Mouse (Mus musculus) bone marrow macrophage, adult 2 months (primary cell): ENCODE data around the gene Tet1. TPM values are rescaled to one million over a fixed set of nuclear protein-coding genes. Genes with fewer than 3 reads are reported as not detected.

Source experiments
- H3K27ac ChIP-seq: 2 replicates; pipeline ENCODE4 v1.5.1; 2012; ENCODE audit warnings: low read depth, low read length; ENCODE audit not compliant: insufficient read depth
- H3K4me1 ChIP-seq: 2 replicates; pipeline ENCODE4 v1.6.1; 2012; ENCODE audit warnings: low read length; ENCODE audit not compliant: control insufficient read depth, insufficient read depth
- H3K4me3 ChIP-seq: 2 replicates; pipeline ENCODE4 v1.5.1; 2012; ENCODE audit warnings: mild to moderate bottlenecking, low read length, moderate library complexity; ENCODE audit not compliant: insufficient read depth
- CTCF ChIP-seq: IDR thresholded peaks from 2 replicates; pipeline ENCODE4 v1.5.1; 2012; ENCODE audit warnings: low read depth, mild to moderate bottlenecking, low read length, moderate library complexity
- POLR2A ChIP-seq: IDR thresholded peaks from 2 replicates; pipeline ENCODE4 v1.6.1; 2012; ENCODE audit warnings: mild to moderate bottlenecking, low read depth, low read length, borderline replicate concordance
- polyA plus RNA-seq: library from polyadenylated mRNA; stranded (reverse); fragments of >200 nt; gene quantifications from 2 replicates; pipeline ENCODE4 v1.2.4, GENCODE M21; 2012; ENCODE audit not compliant: missing spikeins, insufficient read depth, insufficient read length

The Tet1 gene
- polyA plus RNA-seq, 1 experiment, result 0.67 TPM

- H3K27ac ChIP-seq, result no peak overlapping the region
- no peak for TF ChIP-seq POLR2A
- no peak for TF ChIP-seq CTCF
- 0 out of 2 replicates have a peak, but pooled peaks cover 3% of the 10 kb centered on the region for H3K4me1 ChIP-seq
- H3K4me3 ChIP-seq, result no peak overlapping the region
These were observed 54.2 kb downstream of the Tet1 start for GRCm38 (mm10) chr10:62854581-62854980.

GRCm38 (mm10) chr10:62851578-62851977 lies 57.2 kb downstream of the Tet1 start:
- TF ChIP-seq POLR2A (no peak), CTCF (no peak)

DNA sequence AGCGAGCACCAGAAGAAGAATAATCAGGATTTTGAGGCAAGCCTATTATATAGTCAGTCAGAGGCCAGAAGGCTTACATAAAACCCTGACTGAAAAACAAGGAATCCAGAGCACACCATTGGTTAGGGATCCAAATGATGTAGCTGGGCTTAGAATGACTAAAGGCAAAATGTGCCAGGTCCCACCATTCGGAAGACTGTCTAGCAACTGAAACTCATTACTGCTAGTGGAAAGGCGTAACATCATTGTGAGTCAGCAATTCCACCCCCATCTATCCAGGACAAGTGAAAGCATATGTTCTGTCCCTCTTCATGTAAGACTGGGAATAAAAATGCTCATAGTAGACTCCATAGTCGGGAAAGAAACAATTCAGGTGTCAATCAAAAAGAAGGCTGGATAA lies 57.8 kb downstream of the Tet1 start:
- no peak for TF ChIP-seq POLR2A
- TF ChIP-seq CTCF, result no peak
- Histone ChIP-seq H3K4me1 (0 out of 2 replicates have a peak, but pooled peaks cover 3% of the 10 kb centered on the region), H3K4me3 (no peak overlapping the region), H3K27ac (no peak overlapping the region)

More at GRCm38 (mm10) chr10:62851578-62851977, 57.2 kb downstream of the Tet1 start:
- Histone ChIP-seq H3K4me1 (0 out of 2 replicates have a peak, but pooled peaks cover 3% of the 10 kb centered on the region), H3K27ac (no peak overlapping the region), H3K4me3 (no peak overlapping the region)

DNA sequence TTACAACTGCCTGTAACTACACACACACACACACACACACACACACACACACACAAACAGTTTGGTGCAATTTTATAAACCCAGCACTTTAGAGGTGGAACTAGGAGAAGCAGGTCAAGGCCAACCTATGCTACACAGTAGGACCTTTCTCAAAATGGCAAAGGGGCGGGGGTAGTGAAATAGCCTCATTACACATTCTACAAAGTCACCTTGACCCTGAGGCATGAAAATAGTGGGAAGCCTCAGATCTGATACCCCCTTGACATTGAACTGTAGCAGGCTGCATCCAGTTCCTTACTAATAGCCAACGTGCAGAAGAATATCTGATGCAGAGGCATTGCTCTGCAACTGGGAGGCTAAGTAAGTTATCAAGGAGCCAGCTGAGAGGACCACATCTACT lies 60.0 kb downstream of the Tet1 start:
- no peak overlapping the region for H3K4me3 ChIP-seq
- H3K27ac ChIP-seq, result no peak overlapping the region
- TF ChIP-seq POLR2A, result no peak
- no peak for TF ChIP-seq CTCF
- H3K4me1 ChIP-seq, result 0 out of 2 replicates have a peak, but pooled peaks cover 3% of the 10 kb centered on the region

DNA sequence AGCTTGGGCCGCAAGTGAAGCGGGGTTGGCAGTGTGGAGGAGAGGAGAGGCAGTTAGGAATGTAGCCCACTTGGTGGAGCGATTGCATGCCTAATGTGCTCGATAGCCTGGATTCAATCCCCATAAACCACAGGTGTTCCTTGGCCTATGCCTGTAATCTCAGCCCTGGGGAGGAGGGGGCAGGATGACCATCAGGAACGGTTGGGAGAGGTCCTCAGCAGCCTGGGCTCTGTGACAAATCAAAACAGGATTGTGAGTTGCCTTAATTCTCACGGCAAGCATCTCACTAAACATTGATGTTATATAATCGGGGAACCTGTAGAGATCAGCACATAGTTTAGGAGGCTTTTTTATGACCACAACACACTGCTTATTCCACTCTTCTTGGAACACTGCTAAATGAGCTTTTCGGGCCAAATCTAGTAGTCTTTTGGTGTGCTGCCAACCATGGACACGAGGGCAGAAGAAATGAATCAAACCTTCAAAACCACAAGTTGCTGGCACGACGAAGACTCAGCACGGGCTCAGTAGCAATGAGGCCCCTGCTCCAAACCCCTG lies 61.6 kb downstream of the Tet1 start:
- H3K4me1 ChIP-seq, result 0 out of 2 replicates have a peak, but pooled peaks cover 3% of the 10 kb centered on the region
- H3K27ac ChIP-seq, result no peak overlapping the region
- H3K4me3 ChIP-seq, result no peak overlapping the region
- no peak for TF ChIP-seq POLR2A
- no peak for TF ChIP-seq CTCF

DNA sequence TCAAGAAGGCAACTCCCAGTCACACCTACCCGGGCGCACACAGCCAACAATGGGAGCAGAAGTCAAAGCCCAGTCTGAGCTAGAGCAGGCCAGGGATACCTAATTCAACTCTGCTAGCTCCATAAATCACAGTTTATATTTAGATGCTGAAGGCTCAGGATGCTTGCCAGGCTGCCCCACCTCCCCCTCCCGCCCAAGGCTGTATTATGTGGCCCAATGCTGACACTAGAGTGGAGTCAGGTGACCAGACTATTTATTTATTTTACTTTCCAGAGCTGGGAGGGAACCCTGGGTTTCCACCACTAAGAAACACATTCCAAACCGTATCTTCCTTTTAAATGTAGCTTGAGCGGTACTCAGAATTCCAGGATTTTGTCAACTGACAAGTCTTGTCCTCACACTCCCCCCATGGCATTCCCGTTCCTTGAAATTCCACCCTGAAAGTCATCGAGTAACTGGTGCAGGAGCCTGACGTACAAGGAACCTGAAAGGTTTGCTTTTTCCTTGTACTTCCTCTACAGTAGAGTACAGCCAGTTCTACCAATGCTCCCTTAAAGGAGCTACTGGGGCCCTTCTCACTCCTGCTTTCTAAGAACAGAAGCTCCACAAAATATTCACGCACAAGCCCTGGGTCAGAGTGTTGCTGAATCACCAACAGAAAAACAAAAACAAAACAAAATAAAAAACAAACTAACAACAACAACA lies 64.9 kb downstream of the Tet1 start:
- Histone ChIP-seq H3K27ac (no peak overlapping the region), H3K4me3 (no peak overlapping the region), H3K4me1 (no peaks in the 10 kb centered on the region)
- TF ChIP-seq CTCF (no peak), POLR2A (no peak)

DNA sequence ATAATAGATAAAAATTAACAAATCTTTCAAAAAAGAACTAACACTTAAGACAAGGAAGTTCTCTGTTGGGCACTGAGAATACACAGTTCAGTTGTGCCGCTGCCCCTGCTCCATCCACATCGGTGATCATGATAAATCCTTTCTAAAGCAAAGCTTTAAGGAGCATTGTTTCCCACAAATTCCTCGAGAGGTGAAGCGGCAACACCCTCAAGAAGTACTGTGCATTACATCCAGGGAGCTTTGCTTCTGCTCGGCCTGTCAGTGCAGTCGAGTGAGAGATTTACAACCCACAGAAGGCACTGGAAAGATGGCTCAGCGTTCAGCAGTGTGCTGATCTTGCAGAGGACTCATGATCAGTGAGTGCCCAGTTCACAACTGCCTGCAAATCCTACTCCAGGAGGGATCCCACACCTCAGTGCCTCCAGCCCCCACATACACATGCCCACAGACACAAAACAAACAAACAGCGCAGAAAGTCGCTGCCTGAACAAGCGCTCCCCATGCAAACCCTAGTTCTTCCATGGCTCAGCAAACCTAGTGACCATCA lies 66.8 kb downstream of the Tet1 start:
- H3K27ac ChIP-seq, result no peak overlapping the region

GRCm38 (mm10) chr10:62840687-62841086 lies 68.1 kb downstream of the Tet1 start:
- H3K4me3 ChIP-seq, result no peak overlapping the region
- TF ChIP-seq CTCF, result no peak
- no peak for TF ChIP-seq POLR2A
- H3K4me1 ChIP-seq, result no peaks in the 10 kb centered on the region
- H3K27ac ChIP-seq, result no peak overlapping the region

More for the DNA sequence above, 66.8 kb downstream of the Tet1 start:
- TF ChIP-seq CTCF, result no peak
- TF ChIP-seq POLR2A, result no peak
- Histone ChIP-seq H3K4me1 (no peaks in the 10 kb centered on the region), H3K4me3 (no peak overlapping the region)

- Histone ChIP-seq H3K4me3 (no peak overlapping the region), H3K4me1 (no peaks in the 10 kb centered on the region), H3K27ac (no peak overlapping the region)
- TF ChIP-seq CTCF (no peak), POLR2A (no peak)
These were observed 70.8 kb downstream of the Tet1 start for GRCm38 (mm10) chr10:62837987-62838386.

DNA sequence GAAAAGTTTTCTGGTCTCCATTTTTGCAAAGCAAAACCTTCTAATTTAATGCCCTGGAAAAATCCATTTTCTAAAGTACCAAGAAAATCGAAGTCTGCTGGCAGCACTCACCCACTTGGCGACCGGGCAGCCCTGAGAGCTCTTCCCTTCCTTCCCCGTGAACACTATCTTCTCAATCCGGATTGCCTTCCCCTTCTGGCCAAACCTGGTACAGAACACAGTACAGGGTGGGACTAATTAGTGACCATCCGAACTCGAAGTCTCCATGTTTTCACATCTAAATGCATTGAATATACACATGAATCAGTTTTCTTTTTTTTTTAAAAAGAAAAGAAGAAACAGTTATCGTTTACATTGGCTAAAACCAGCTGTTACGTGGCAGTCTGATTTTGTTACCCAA lies 76.0 kb downstream of the Tet1 start:
- no peak for TF ChIP-seq POLR2A
- no peak for TF ChIP-seq CTCF
- no peaks in the 10 kb centered on the region for H3K4me1 ChIP-seq
- H3K27ac ChIP-seq, result no peak overlapping the region
- no peak overlapping the region for H3K4me3 ChIP-seq
